Mouse (Mus musculus): ENCODE measurements around the gene Kmt5c. TPM values are rescaled to one million over a fixed set of nuclear protein-coding genes. Genes with fewer than 3 reads are reported as not detected.

The Kmt5c gene
- polyA plus RNA-seq, 1 experiment, result 105 TPM

GRCm38 (mm10) chr7:4795767-4796433, 56.0 kb downstream of the Kmt5c start:
- no peak for DNase-seq (ENCODE audit: low read depth in 1 of 2, low spot score in 2 of 2)
- H3K27me3 ChIP-seq (ENCODE audit: control insufficient read depth, insufficient read depth, low read length), result no peaks in the 10 kb centered on the region
- H3K4me1 ChIP-seq (ENCODE audit: control insufficient read depth, insufficient read depth, insufficient read length), result peaks cover 6% of the 10 kb centered on the region; the same call in 1 of the 2 replicates
- H3K4me3 ChIP-seq (ENCODE audit: extremely low read depth, insufficient read depth, insufficient read length), result no peak overlapping the region
- no peak overlapping the region for H3K27ac ChIP-seq (ENCODE audit: insufficient read depth, low read length)
- TF ChIP-seq POLR2A (IDR thresholded peaks at IDR 0.05; ENCODE audit: low read depth, low read length) (no peak), CTCF (IDR thresholded peaks at IDR 0.05; ENCODE audit: extremely low read depth, insufficient read depth, insufficient read length, insufficient replicate concordance) (peak; percentile 16; the same call in 1 of the 2 replicates)
- 82% methylated on average over 7 of the region's 7 CpGs for WGBS
- H3K36me3 ChIP-seq (ENCODE audit: control insufficient read depth, insufficient read depth, low read length), result peaks cover 19% of the 10 kb centered on the region

Other genes with a start within 250 kb of the Kmt5c start
- gene Ppp1r12c, start 238.4 kb upstream of the Kmt5c start, polyA plus RNA-seq (2012; rRNA removed), result 92.6 and 98.8 TPM in 2 replicates
- 0.34 and 0.53 TPM in 2 replicates for gene Tnnt1, start 223.7 kb upstream of the Kmt5c start, polyA plus RNA-seq (2012; rRNA removed)
- 5.3 and 5.5 TPM in 2 replicates for gene Tnni3, start 215.9 kb upstream of the Kmt5c start, polyA plus RNA-seq (2012; rRNA removed)
- gene Dnaaf3, start 207.7 kb upstream of the Kmt5c start, polyA plus RNA-seq (2012; rRNA removed), result 9.6 and 10.4 TPM in 2 replicates
- gene Syt5, start 192.6 kb upstream of the Kmt5c start, polyA plus RNA-seq (2012; rRNA removed), result 0.21 and 0.34 TPM in 2 replicates
- 0.07 and 0.11 TPM in 2 replicates for gene Ptprh, start 136.1 kb upstream of the Kmt5c start, polyA plus RNA-seq (2012; rRNA removed)
- gene Tmem86b, start 108.7 kb upstream of the Kmt5c start, polyA plus RNA-seq (2012; rRNA removed), result 31.9 and 32.7 TPM in 2 replicates
- gene Ppp6r1, start 81.1 kb upstream of the Kmt5c start, polyA plus RNA-seq (2012; rRNA removed), result 136 and 159 TPM in 2 replicates
- gene Hspbp1, start 55.0 kb upstream of the Kmt5c start, polyA plus RNA-seq (2012; rRNA removed), result 32.2 and 37.3 TPM in 2 replicates
- gene Brsk1, start 49.5 kb upstream of the Kmt5c start, polyA plus RNA-seq (2012; rRNA removed), result 0.84 and 1.3 TPM in 2 replicates
- gene Tmem150b, start 14.9 kb upstream of the Kmt5c start, polyA plus RNA-seq (2012; rRNA removed), result 3.8 and 3.9 TPM in 2 replicates
- gene Cox6b2, start 13.0 kb downstream of the Kmt5c start, polyA plus RNA-seq (2012; rRNA removed), result 14.5 and 44.8 TPM in 2 replicates
- not detected in 2 replicates for gene Fam71e2, start 31.2 kb downstream of the Kmt5c start, polyA plus RNA-seq (2012; rRNA removed)
- 0.09 and 0.23 TPM in 2 replicates for gene Il11, start 42.7 kb downstream of the Kmt5c start, polyA plus RNA-seq (2012; rRNA removed)
- gene Tmem190, start 42.8 kb downstream of the Kmt5c start, polyA plus RNA-seq (2012; rRNA removed), result not detected in 2 replicates
- gene Tmem238, start 49.5 kb downstream of the Kmt5c start, polyA plus RNA-seq (2012; rRNA removed), result 17.5 and 34.9 TPM in 2 replicates
- gene Rpl28, start 52.8 kb downstream of the Kmt5c start, polyA plus RNA-seq (2012; rRNA removed), result 316 and 418 TPM in 2 replicates
- gene Ube2s, start 72.5 kb downstream of the Kmt5c start, polyA plus RNA-seq (2012; rRNA removed), result 167 and 175 TPM in 2 replicates
- 0.16 and 0.23 TPM in 2 replicates for gene Shisa7, start 104.6 kb downstream of the Kmt5c start, polyA plus RNA-seq (2012; rRNA removed)
- 7.2 and 12.1 TPM in 2 replicates for gene Isoc2b, start 130.1 kb downstream of the Kmt5c start, polyA plus RNA-seq (2012; rRNA removed)
- gene Isoc2a, start 137.0 kb downstream of the Kmt5c start, polyA plus RNA-seq (2012; rRNA removed), result 14.5 and 15.3 TPM in 2 replicates
- 0.08 TPM in 1 of 2 replicates, not detected in the other for gene Gm36210, start 166.4 kb downstream of the Kmt5c start, polyA plus RNA-seq (2012; rRNA removed)
- gene Zfp628, start 175.1 kb downstream of the Kmt5c start, polyA plus RNA-seq (2012; rRNA removed), result 19.2 and 26.9 TPM in 2 replicates
- 2.8 and 3.2 TPM in 2 replicates for gene Nat14, start 181.9 kb downstream of the Kmt5c start, polyA plus RNA-seq (2012; rRNA removed)
- 1.7 and 1.8 TPM in 2 replicates for gene Ssc5d, start 185.7 kb downstream of the Kmt5c start, polyA plus RNA-seq (2012; rRNA removed)
- 1.9 TPM in 2 replicates for gene Sbk2, start 224.3 kb downstream of the Kmt5c start, polyA plus RNA-seq (2012; rRNA removed)
- gene Sbk3, start 231.1 kb downstream of the Kmt5c start, polyA plus RNA-seq (2012; rRNA removed), result 0.05 and 0.06 TPM in 2 replicates